Mouse (Mus musculus): ENCODE results near the gene Cpne4.

Gene Cpne4

DNA sequence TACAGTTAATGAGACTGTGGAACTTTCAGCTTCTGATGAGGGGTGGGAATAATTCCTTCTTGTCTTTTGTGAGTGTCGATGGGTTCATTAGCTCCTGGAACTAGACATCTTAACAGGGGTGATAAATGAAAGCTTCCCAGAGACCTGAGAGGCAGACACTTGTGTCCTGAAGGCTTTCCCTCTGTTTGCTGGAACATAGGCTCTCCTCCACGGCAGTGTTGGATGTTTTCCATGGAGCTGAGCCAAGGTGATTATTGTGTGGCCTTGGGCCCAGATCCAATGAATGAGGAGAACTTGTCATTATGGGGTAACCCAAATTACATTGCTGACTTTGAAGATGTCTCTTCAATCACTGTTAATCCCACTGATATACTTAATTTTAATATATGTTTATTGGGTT, 146.1 kb downstream of the Cpne4 start:
- DNase-seq = no peak

DNA sequence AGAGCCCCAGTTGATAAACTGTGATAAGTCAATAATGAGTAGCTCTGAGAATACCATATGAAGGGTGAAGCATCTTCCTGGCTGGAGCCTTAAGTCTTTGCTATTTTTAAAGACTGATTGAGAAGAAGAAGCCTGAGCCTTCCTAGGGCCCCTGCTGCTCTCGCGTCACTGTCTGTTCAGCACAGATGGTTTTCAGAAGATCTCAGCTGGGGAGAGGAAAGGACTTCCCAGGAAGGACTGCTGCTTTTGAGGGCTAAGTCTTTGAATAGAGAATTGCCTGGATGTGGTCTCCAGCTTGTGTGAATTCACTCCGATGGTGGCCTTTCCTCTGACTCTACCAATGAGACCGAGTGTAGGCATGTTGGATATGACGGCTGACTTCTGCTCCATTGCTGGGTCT, 163.7 kb downstream of the Cpne4 start:
- DNase-seq = no peak

DNA sequence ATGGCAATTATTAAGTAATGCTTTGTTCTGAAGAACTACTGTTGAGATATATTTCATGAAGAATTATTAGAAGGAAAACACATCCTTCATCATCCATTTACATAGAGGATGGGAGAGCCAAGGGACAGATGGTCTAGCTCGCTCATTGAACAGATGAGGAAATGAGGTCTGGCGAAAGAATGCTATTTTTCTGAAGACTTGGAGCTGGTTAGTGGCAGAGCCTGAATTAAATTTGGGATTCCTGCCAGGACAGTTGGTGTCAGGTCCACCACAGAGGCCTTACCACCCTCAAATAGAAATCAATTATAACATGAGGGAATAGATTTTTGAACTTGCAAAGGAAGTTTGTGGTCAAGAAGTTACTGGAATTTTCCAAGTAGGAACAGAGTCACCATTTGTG, 178.2 kb downstream of the Cpne4 start:
- no peak for DNase-seq

DNA sequence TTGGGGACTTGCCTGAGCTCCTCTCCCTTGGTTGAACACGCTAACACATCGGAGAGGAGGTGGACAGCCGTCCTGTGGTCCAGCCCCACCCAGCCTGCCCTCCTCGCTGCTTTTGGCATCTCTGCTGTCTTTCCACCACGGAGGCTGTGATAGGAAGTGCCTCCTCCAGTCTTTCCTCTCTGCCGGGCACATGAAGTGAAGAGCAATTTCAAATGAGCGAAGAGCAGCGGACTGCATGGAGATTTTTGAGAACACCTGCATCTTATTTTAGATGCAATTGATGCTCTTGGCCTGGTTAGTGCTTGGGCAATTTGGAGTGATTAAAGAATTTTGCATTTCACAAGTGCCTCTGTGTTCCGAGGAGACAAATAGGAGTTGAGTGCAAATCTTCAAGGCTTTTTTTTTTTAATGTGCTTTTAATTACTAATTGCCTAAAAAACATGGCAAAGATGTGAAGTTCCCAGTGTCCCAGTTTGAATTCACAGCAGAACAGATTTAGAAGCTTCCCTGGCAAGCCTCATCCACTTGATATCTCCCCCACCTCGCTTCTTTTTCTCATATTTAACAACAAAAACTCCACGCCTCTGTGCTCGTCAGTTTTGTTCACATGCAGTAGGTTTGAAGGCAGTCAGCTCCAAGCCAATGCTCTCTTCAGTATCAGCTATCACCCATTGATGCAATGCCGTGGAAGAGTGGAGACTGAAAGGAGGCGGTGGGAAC, 195.7 kb downstream of the Cpne4 start:
- no peak for DNase-seq

DNA sequence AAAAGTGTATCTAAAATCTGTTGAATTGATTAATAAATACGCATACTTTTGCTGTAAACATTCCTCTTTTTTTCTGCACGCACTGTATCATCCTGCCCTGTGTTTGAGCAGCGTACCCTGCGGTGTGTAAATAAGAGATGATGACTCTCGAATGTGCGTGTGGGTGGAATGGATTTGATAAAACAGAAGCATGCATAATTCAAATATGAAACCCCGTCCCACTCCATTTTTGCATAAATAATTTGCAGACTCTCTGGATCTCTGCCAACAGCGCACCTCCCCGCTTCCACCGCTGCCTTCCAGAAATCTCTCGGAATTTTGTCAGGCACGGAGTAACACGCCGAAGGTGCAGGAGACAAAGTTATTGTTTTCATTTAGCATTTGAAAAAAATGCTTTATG, 208.4 kb downstream of the Cpne4 start:
- no peak for DNase-seq

DNA sequence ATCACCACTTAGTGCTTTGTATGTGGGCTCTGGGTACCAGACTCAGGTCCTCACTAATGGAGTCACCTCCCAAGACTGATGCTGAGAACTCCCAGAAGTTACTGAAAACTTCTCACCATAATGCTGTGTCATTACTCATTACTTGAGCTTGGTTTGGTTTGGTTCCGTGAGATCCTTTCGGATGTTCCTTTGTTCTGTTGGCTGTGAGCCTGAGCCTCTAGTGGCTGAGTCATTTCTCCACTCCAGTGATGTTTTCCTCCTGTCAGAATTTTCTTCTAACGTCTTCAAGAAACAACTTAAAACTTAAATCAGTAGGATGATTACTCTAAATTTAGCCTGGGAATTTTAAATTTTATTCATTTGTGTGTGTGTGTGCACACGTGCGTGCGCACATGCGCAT, 212.9 kb downstream of the Cpne4 start:
- DNase-seq = no peak

DNA sequence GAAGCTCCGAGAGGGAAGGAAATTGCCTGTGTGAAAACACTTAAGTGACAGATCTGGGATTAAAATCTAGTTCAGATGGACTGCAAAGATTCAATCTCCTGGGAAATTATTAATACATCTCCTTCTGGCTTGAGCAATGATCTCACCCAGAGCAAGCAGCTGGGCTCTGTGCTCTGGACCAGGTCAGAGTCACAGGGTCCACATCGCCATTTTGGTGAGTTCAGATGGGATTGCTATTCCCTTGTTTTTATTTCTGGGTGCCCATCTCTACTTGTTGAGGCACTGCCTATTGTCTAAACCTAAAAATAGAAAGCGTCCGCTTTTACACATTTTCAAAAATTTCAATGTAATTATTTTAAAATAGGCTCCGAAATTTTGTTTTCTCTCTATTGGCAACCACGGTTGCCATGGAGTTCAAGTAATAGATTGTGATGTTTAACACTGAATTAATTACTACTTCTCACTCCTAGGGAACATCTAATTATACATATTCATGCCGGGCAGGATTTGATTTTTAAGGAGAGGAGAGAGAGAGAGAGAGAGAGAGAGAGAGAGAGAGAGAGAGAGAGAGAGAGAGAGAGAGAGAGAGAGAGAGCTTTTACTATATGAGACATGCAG, 229.2 kb downstream of the Cpne4 start:
- no peak for DNase-seq

DNA sequence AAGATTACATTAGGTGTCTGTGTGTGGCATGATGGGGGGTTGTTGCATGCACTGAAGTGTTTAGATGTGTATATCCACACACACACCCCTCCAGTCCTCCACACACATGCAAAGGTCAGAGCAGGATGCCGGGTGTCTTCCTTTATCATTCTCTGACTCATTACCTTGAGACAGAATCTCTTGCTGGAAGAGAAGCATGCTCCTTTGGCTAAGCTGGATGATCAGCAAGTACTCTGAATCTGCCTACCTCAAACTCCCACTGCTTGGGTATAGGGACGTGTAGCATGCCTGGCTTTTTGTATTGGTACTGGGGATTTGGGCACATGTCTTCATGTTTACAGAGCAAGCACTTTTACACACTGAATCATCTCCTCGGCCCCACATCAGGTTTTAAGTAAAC, 230.0 kb downstream of the Cpne4 start:
- no peak for DNase-seq

DNA sequence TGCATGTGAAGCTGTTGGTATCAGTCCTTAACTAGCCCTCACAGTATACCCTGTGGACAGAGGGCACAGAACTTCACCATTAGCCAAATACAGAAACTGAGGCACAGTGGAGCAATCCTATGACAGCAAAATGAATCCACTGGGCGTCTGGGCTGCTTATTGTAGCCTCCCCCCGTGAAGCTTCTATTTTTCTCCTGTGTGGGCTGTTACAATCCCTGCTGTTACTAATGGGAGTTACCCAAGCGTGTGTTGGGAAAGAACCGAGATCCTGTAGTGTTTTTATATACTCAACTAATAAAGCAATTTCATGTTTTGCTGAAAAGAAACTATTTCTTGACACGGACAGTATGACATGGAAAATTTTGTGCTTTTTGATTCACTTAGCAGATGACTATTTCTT, 230.7 kb downstream of the Cpne4 start:
- DNase-seq = no peak

DNA sequence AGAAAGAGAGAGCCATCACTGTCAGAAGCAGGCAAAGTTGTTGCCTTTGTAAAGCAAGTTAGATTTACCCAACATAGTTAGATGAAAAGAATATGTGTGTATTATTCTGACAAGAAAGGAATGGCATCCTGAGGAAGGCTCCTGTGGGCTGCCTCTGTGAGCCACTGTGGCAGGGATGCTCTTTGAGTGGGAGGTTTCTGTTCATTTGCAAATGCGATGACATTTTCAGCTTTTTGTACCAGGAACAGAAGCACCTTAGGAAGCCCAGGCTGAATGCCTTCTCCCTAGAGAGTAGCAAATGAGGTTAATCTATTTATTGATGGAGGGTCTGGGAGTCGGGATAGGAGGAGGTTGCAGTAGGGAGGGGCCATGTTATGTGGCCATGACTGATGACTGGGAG, 249.5 kb downstream of the Cpne4 start:
- DNase-seq = no peak

DNA sequence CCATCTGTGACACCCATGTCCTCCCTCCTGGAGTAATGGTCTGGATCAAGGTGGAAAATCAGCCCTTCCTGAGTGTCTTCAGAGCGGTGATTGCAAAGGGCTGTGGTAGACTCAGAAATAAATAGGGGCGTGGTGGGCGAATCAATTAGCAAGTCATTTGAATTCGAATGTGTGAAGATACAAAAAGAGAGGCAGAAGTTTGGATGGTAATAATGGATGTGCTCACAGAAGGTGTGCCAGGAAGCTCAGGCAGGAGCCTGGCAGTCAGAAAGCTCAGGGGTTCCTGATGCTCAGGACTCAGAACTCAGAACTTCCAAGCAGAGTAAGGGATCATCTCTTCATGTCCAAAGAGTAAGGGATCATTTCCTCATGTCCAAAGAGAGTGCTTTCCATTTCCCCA, 257.7 kb downstream of the Cpne4 start:
- DNase-seq = no peak

DNA sequence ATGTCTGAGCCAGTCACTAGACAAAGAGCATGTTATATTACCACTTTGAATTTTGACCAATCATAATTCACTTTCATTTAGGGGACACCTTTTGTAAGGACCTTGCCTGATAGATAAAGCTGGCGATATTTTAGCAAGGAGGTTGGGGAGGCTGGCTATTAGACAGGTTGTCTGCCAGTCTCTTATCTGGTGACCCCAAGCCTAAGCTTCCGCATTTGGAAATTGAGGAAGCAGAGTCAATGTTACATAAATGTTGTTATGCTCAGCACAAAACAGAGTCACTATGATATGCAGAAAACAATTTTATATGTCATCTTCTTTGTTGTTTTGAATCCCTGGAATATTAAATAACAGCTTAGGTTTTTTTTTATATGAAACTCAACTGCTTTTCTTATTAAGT, 267.6 kb downstream of the Cpne4 start:
- no peak for DNase-seq

DNA sequence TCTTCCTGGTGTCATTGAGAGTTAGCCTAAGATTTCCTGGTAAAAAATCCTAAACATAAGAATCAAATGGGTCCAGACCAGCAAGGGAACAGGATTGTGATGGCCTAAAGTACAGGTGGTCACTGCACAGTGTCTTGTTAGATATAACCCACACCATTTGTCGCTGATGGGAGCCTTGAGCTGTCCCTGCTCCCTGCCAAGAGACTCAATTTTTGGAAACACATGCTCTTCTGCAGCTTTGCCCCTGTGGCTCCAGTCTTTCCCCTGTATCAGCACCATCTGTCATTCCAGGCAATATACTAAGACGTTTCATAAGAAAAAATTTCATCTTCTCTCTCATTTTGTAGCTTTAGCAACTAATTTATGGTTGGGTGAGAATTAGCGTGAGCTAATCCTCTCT, 281.6 kb downstream of the Cpne4 start:
- no peak for DNase-seq

DNA sequence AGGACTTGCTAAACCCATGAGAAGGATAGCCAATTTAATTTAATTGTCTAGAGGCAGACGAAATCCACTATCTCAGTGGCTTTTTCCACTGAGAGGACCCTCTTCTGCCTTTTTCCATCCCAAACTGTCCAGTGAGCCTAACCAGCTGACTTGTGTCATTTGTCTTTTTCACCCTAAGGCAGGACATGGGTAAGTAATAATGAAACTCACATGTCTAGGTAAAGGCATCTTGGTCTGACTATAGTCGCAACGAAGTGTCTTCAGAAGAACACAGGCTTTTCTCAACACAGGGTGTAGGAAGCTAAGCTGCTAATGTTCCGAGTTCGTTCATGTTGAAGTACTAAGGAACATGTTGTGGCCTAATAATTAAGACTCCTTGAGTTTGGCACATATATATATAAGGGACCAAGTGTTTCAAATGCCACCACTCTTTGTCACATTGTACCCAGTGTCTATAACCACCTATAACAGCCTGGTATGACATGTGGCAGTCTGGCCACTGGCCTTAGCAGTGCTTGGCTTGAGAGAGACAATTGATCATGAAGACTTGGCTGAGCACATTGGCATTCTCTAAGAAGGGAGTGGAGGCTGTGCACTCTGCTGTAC, 286.0 kb downstream of the Cpne4 start:
- no peak for DNase-seq

DNA sequence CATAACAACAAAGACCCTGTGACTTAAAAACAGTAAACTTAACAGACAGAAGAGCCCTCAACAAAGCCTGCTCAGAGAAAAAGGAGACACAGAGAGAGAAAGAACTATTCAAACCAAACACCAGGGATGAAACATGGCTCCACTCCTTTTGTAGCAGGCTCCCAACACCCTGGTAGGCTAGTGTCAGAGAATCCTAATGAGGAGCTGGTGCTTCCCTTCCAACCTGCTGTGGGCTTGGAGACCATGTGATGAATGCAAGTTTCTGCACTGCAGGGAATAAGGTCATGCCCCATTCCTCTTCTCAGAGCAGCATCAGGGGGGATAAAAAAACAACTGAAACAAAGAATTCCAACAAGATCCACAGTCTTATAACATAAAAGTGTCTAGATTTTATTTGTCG, 290.8 kb downstream of the Cpne4 start:
- no peak for DNase-seq

DNA sequence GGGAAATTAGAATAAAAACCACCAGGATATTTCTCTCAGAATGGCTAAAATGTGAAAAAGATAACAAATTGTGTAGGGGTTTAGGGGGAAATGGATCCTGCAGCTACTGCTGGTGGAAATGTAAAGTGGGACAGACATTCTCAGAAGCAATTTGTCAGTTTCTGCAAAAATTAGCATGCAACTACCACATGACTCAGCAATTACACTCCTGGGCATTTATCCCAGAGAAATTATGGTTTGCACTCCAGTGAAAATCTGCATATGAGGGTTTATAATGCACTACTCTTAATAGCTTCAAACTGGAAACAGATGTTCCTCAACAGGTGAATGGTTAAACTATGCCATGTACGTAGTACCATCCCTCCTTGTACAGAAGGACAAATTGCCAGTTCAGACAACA, 294.2 kb downstream of the Cpne4 start:
- no peak for DNase-seq

DNA sequence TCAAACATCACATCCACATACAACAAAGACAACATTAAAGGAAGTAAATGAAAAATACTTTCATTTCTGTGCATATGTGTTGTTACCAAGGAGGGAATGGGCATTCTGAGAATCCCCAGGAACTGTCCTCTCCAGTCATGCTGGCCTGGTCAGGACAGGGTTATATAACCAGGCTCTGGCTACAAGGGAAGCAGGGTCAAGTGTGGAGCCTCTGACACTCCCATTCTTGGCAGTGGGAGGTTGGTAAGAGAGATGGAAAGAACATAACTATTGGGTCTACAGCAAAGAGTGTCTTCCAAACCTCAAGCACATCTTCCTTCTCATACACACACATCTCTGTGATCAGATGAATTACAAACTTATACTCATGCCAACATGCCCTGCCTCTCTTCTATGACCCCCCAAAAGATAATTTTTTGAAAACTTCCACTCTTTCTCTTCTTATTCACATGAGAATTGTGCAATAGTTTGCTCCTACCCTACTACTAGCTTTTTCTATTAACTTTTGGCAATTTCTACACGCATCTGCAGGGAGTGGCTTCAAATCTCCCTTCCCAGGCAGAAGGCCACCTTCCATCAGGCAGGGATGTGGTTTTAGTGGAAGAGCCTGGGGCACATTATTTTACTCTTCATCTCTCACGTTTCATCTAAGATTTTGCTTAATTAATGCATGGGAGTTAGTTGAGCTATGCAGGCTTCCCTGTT, 298.3 kb downstream of the Cpne4 start:
- DNase-seq = no peak

DNA sequence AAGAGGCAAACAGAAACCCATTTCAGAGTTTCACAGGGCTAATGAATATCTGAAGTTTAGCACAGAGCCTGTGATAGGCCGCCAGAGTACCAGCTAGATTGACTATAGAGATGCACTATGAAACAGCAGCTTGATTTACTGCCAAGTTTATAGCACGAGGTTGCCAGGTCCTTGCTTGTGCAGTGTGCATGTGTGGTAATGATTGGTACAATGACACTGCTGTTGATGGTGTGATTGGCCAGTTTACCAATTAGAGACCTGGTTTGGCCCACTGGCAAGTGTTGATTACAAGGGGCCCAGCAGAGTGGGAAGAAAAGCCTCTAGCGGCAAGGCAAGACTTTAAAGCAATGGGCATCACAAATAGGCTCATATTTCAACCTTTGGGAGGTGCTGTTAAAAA, 306.6 kb downstream of the Cpne4 start:
- DNase-seq = no peak

DNA sequence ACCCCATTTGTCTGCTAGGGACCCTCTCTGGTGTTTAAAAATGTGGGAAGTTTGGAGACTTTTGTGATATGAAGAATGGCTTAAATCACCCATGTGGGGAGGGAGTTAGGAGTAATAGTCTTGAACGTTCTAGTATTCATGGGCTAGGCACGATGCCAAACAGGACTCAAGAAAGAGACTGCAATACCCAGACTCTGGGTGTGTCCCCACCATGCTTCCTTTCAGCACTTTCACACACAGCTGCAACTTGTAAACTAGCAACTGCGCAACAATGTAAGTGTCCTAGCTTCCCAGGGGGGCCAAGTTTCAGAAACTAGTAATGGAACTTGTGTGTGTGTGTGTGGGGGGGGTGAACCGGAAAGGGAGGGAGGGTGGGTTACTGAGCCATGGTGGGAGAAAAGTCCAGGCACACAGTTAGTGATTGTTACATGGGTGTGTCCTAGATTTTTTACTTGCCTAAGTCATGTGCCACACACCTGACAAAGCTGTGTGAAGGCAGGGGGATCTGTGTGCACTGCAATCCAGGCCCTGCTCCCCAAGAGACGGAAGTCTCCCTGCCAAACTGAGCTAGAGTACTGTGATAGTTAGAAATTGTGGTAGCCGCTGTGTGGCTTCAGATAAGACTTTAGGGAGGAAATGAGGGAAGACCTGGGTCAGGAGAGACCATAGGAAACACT, 307.3 kb downstream of the Cpne4 start:
- no peak for DNase-seq

DNA sequence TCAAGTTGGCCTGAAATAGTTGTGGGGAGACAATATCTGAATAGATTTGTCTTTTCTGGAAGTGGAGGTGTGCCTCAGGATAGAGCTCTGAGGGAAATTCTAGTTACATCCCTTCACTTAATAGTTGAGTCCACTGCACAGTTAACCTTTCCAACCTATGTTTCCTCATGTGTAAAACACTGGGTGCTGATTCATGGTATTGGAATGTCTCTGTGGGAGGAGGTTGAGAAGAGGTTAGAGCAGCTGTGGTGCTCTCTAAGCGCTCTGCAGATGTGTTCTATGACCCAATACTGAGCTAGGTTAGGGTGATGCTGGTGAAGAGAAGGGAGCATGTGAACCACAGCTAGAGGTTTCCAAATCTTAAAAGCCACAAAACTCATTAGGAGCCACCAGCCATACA, 318.7 kb downstream of the Cpne4 start:
- no peak for DNase-seq

DNA sequence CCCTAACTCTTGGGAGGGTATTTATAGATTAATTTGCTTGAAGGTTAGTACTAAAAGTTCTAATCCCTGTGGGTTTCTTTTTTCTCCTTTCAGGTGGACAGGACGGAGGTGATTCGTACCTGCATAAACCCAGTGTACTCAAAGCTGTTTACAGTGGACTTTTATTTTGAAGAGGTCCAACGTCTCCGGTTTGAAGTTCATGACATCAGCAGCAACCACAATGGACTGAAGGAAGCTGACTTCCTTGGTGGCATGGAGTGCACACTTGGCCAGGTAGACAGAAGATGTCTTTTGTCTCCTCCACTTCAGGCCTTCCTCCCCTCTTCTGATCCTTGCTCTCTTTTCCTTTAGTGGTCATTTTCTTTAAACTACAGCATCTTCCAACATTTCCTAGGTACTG, 325.5 kb downstream of the Cpne4 start:
- no peak for DNase-seq

DNA sequence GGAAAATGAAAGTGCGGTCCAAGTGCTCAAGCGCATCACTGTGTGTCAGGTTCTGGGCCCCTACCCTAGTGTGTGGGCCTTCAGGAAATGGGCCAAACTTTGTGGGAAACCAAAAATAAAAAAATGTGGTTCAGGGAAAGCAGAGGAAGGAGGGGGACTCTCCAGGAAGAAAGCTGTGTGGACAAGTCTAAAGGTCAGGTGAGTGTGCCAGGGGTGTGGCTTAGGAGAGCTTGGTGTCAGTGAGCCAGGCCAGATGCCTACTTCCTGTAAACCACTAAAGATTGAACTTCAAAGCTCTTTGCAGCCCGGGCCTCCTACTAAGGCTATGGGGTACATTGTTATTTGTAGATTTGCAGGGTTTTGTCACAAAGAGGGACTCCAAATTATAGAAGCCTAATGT, 327.1 kb downstream of the Cpne4 start:
- DNase-seq = no peak

DNA sequence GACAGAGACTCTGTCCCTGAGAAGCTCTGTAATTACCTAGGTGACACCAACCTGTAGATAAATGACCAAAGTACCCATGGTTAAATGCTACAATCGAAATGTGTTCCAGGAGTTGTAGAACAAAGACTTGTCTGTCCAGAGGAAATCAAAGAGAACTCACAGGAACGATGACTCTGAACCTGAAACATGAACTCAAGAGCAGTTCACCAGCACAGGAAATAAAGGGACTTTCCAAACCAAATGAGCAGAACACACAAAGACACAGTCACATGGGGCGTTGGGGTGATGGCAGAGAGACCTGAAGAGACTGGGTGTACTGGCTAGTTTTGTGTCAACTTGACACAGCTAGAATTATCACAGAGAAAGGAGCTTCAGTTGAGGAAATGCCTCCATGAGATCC, 329.9 kb downstream of the Cpne4 start:
- no peak for DNase-seq

DNA sequence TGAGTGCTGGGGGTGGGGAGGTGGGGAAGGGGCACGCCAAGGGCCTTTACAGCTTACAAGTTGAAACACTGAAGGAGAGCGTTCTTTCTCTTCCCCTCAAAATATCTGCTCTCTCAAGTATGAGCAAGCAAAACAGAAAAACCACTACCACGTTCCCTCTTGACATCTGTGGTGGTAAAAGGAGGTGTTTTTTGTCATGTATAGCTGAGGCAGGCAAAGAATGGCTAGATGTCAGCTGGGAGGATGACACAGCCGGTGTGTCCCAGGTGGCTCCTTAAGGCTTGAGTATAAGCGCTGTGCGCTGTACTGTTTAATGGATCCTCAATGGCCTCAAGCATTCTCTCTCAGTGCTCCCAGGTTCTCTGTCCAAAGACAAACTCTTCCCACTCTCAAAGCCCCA, 331.5 kb downstream of the Cpne4 start:
- no peak for DNase-seq
